Mouse (Mus musculus) midbrain, postnatal 0 days (tissue): ENCODE data around the gene Ust. TPM values are rescaled to one million over a fixed set of nuclear protein-coding genes. Genes with fewer than 3 reads are reported as not detected.

ENCODE experiments used
- ATAC-seq: fragments of 200-750 bp; cut with Nextera tagmentation; 2 replicates; pipeline ENCODE4 v1.8.0; 2017; ENCODE audit warnings: moderate number of reproducible peaks, mild to moderate bottlenecking, moderate TSS enrichment, moderate library complexity; ENCODE audit not compliant: low FRiP score
- DNase-seq: peaks from one replicate; pipeline ENCODE4 v3.0.0-alpha.2; 2015; ENCODE audit warnings: low spot score
- H3K27ac ChIP-seq: fragments of 300-500 bp; sonication (generic); 2 replicates; pipeline ENCODE4 v1.5.1; 2014; ENCODE audit warnings: low read depth, mild to moderate bottlenecking, low read length, mixed read lengths
- H3K27me3 ChIP-seq: fragments of 300-500 bp; sonication (generic); 2 replicates; pipeline ENCODE4 v1.6.1; 2014; ENCODE audit warnings: low read length, control low read depth, mixed read lengths; ENCODE audit not compliant: insufficient read depth
- H3K36me3 ChIP-seq: fragments of 300-500 bp; sonication (generic); 2 replicates; pipeline ENCODE4 v1.6.1; 2014; ENCODE audit warnings: low read length, control low read depth, mixed read lengths; ENCODE audit not compliant: insufficient read depth
- H3K4me1 ChIP-seq: fragments of 300-500 bp; sonication (generic); 2 replicates; pipeline ENCODE4 v1.6.1; 2014; ENCODE audit warnings: mild to moderate bottlenecking, control low read depth, antibody characterized with exemption, low read length, mixed read lengths; ENCODE audit not compliant: insufficient read depth
- H3K4me2 ChIP-seq: fragments of 300-500 bp; sonication (generic); 2 replicates; pipeline ENCODE4 v1.6.1; 2014; ENCODE audit warnings: low read depth, mild to moderate bottlenecking, low read length, mixed read lengths; ENCODE audit not compliant: poor library complexity, severe bottlenecking
- H3K4me3 ChIP-seq: fragments of 300-500 bp; sonication (generic); 2 replicates; pipeline ENCODE4 v1.5.1; 2014; ENCODE audit warnings: low read depth, mild to moderate bottlenecking, low read length, moderate library complexity
- H3K9ac ChIP-seq: fragments of 300-500 bp; sonication (generic); replicated peaks from 2 replicates; pipeline ENCODE4 v1.6.1; 2014; ENCODE audit warnings: mild to moderate bottlenecking, low read length, moderate library complexity, mixed read lengths; ENCODE audit not compliant: poor library complexity, severe bottlenecking
- H3K9me3 ChIP-seq: fragments of 300-500 bp; sonication (generic); 2 replicates; pipeline ENCODE4 v1.6.1; 2016; ENCODE audit warnings: low read length, control low read depth
- CTCF ChIP-seq: IDR thresholded peaks from 2 replicates; pipeline ENCODE4 v1.5.1; 2016; ENCODE audit warnings: antibody characterized with exemption, mild to moderate bottlenecking
- WGBS: fragments of 180-500 bp; shearing (Covaris S2); extraction: QIAGEN DNeasy Blood & Tissue Kit; methylation state at CpG from one replicate; pipeline ENCODE4 v1.1.7; 2014; 5-methylcytosine and 5-hydroxymethylcytosine counted together
- polyA plus RNA-seq: library from polyadenylated mRNA; unstranded; fragments of >200 nt; fragmentation: Nextera tagmentation; extraction: Ambion mirVana; gene quantifications from 2 replicates; pipeline ENCODE4 v1.2.1, GENCODE M21; 2015
- total RNA-seq: library from RNA; depleted of rRNA; stranded (reverse); fragments of >200 nt; gene quantifications from 2 replicates; pipeline ENCODE4 v1.2.3, GENCODE M21; 2014

The Ust gene
- total and polyA plus RNA-seq, 2 experiments from 2014 or later = 5.0 to 8.1 TPM

- Histone ChIP-seq H3K27ac (no peak overlapping the region), H3K4me3 (no peak overlapping the region), H3K4me2 (no peak overlapping the region), H3K36me3 (no peaks in the 10 kb centered on the region), H3K4me1 (no peaks in the 10 kb centered on the region), H3K9me3 (no peaks in the 10 kb centered on the region), H3K9ac (no peak overlapping the region), H3K27me3 (no peaks in the 10 kb centered on the region)
- WGBS = 93% methylated on average over 3 of the region's 3 CpGs
- no peak for DNase-seq
- ATAC-seq = no peak
- TF ChIP-seq CTCF = no peak
These were observed 16.8 kb upstream of the Ust start for GRCm38 (mm10) chr10:8535445-8535844.

DNA sequence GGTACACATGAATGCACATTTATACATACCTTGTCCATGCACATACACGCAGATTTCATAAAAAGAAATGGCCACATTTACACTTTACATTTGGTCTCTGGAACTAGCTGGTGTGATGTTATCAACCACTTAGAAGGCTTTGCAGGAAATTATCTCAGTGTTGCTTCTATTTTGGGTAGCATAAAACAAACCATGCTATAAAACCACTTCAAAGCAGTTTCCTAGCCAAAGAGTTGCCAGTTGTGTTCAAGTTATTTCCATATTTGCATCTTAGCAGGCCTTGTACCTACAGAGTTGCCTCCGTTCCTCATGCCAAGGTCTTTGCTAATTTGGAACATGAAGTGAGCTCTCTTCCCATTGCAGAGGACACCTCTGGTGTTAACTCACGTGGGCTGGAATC is 13.0 kb upstream of the Ust start:
- no peaks in the 10 kb centered on the region for H3K9me3 ChIP-seq
- no peaks in the 10 kb centered on the region for H3K36me3 ChIP-seq
- no peak for TF ChIP-seq CTCF
- H3K9ac ChIP-seq = no peak overlapping the region
- ATAC-seq = no peak
- WGBS = 95% methylated on average over 3 of the region's 3 CpGs
- no peaks in the 10 kb centered on the region for H3K4me1 ChIP-seq
- DNase-seq = no peak
- no peak overlapping the region for H3K4me2 ChIP-seq
- H3K27me3 ChIP-seq = no peaks in the 10 kb centered on the region
- no peak overlapping the region for H3K4me3 ChIP-seq
- H3K27ac ChIP-seq = no peak overlapping the region

DNA sequence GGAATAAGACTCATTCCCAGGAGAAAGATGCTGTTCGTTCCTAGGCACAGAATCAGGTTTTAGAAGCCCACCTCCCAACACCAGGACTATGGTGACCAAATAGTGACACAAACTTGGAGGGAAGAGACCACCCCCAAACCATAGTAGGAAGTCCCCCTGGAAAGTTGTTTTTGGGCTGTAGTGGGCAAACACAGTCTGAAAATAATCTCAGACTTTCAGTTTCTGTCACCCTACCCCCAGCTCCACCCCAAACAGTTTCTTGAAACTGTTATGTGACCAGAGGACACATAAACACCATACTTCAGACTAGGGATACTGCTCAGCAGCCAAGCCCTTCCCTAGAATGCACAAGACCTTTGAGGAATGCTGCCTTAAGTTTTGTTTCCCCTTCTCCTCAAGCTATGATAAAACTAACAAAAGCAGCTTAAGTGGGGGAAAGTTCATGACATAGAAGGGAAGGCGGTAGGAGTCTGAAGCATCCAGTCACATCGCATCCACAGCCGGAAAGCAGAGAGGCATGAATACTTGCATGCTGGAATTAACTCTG is 12.0 kb upstream of the Ust start:
- no peak overlapping the region for H3K4me3 ChIP-seq
- DNase-seq (no peak), ATAC-seq (no peak)
- no peak overlapping the region for H3K9ac ChIP-seq
- H3K27ac ChIP-seq = no peak overlapping the region
- H3K4me1 ChIP-seq = no peaks in the 10 kb centered on the region
- no peaks in the 10 kb centered on the region for H3K9me3 ChIP-seq
- H3K27me3 ChIP-seq = no peaks in the 10 kb centered on the region
- H3K36me3 ChIP-seq = no peaks in the 10 kb centered on the region
- 80% methylated on average over 4 of the region's 4 CpGs for WGBS
- no peak for TF ChIP-seq CTCF
- H3K4me2 ChIP-seq = no peak overlapping the region

DNA sequence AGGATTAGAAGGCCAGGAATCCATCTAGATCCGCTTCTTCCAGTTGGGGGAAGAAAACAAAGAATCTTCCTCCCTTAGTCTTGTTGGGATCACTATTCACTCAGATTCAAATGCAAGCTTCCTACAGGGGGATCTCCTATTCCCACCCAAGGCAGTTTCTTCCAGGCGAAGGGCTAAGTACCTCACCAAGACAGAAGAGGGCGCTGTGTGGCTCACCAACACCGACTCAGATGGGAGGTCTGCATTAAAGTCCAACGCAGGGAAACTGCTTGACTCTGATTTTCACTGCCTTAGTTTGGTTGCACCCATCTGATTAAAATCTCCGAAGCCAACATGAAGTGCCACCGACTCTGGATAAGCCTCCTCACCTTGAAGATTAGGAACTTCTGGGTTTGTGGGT is 10.5 kb upstream of the Ust start:
- no peaks in the 10 kb centered on the region for H3K9me3 ChIP-seq
- TF ChIP-seq CTCF = peak; percentile 60
- H3K4me2 ChIP-seq = no peak overlapping the region
- DNase-seq (peak; percentile 37), ATAC-seq (no peak)
- H3K36me3 ChIP-seq = no peaks in the 10 kb centered on the region
- H3K9ac ChIP-seq = no peak overlapping the region
- 33% methylated on average over 7 of the region's 7 CpGs for WGBS
- no peaks in the 10 kb centered on the region for H3K27me3 ChIP-seq
- no peak overlapping the region for H3K4me3 ChIP-seq
- H3K27ac ChIP-seq = no peak overlapping the region
- no peaks in the 10 kb centered on the region for H3K4me1 ChIP-seq

GRCm38 (mm10) chr10:8525354-8525753 is 6.7 kb upstream of the Ust start:
- H3K4me3 ChIP-seq = no peak overlapping the region
- no peaks in the 10 kb centered on the region for H3K9me3 ChIP-seq
- no peaks in the 10 kb centered on the region for H3K4me1 ChIP-seq
- no peak overlapping the region for H3K27ac ChIP-seq
- DNase-seq (no peak), ATAC-seq (no peak)
- H3K36me3 ChIP-seq = no peaks in the 10 kb centered on the region
- TF ChIP-seq CTCF = no peak
- no peak overlapping the region for H3K9ac ChIP-seq
- 88% methylated on average over 1 of the region's 1 CpGs for WGBS
- no peaks in the 10 kb centered on the region for H3K27me3 ChIP-seq
- H3K4me2 ChIP-seq = no peak overlapping the region

DNA sequence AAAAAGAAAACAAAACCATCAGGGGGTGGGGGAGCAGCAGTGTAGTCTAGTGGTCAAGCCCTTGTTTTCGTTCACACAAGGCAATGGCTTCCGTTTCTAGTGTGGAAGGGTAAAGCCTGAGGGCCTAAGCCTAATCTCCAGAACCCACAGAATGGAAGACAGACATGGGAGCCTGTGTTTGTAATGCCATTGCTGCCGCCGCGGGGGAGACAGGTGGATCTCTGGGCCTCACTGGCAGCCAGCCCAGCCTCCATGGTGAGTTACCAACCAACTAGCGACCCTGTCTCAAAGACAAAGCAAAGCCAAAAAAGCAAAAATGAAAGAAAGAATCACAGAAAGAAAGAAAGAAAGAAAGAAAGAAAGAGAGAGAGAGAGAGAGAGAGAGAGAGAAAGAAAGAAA is 2.9 kb upstream of the Ust start:
- Histone ChIP-seq H3K4me3 (no peak overlapping the region), H3K4me1 (peaks cover 4% of the 10 kb centered on the region; the same call in 1 of the 2 replicates), H3K9me3 (no peaks in the 10 kb centered on the region), H3K4me2 (no peak overlapping the region), H3K36me3 (no peaks in the 10 kb centered on the region), H3K9ac (no peak overlapping the region), H3K27ac (no peak overlapping the region), H3K27me3 (peaks cover 4% of the 10 kb centered on the region)
- DNase-seq = no peak
- ATAC-seq = no peak
- WGBS = 56% methylated on average over 6 of the region's 6 CpGs
- TF ChIP-seq CTCF = no peak
